Mouse (Mus musculus) heart, adult 9 months (tissue): ENCODE measurements around the gene Zfyve21.

ENCODE experiments used
- DNase-seq, 2 experiments: peaks; one replicate each; pipeline ENCODE4 v3.0.0; 2022; ENCODE audit warnings: low spot score in 2 of 2

The Zfyve21 gene

GRCm38 (mm10) chr12:111813766-111814617, at the start of gene Zfyve21, which contains the start of gene Xrcc3:
Gene Zfyve21, plus strand, starts transcription at chr12:111814170.
Gene Xrcc3, minus strand, starts transcription at chr12:111813873.
- peak; percentile 99 for DNase-seq

- DNase-seq: no peak
Observed at GRCm38 (mm10) chr12:111766313-111767236, 47.4 kb upstream of the Zfyve21 start.

- no peak for DNase-seq
Observed at GRCm38 (mm10) chr12:111768322-111768928, 45.5 kb upstream of the Zfyve21 start.

- peak; percentile 48 to 59 for DNase-seq
Observed at GRCm38 (mm10) chr12:111769306-111769705, 44.7 kb upstream of the Zfyve21 start.

- DNase-seq: no peak
Observed at GRCm38 (mm10) chr12:111769816-111770577, 44.0 kb upstream of the Zfyve21 start.

GRCm38 (mm10) chr12:111770651-111771050, 43.3 kb upstream of the Zfyve21 start:
- no peak for DNase-seq

GRCm38 (mm10) chr12:111774156-111774555, 39.8 kb upstream of the Zfyve21 start:
- no peak for DNase-seq

GRCm38 (mm10) chr12:111774845-111775244, 39.1 kb upstream of the Zfyve21 start:
- DNase-seq: no peak

- no peak for DNase-seq
Observed at GRCm38 (mm10) chr12:111777919-111778318, 36.1 kb upstream of the Zfyve21 start.

GRCm38 (mm10) chr12:111779544-111779943, 34.4 kb upstream of the Zfyve21 start:
- no peak for DNase-seq

- DNase-seq: no peak
Observed at GRCm38 (mm10) chr12:111785174-111785573, 28.8 kb upstream of the Zfyve21 start.

- no peak for DNase-seq
Observed at GRCm38 (mm10) chr12:111787015-111787414, 27.0 kb upstream of the Zfyve21 start.

- DNase-seq: no peak
Observed at GRCm38 (mm10) chr12:111790090-111790489, 23.9 kb upstream of the Zfyve21 start.

- DNase-seq: no peak
Observed at GRCm38 (mm10) chr12:111790631-111791030, 23.3 kb upstream of the Zfyve21 start.

- no peak for DNase-seq
Observed at GRCm38 (mm10) chr12:111791474-111792104, 22.4 kb upstream of the Zfyve21 start.

- peak; percentile 51 to 66 for DNase-seq
Observed at GRCm38 (mm10) chr12:111794102-111794501, 19.9 kb upstream of the Zfyve21 start.

- DNase-seq: no peak
Observed at GRCm38 (mm10) chr12:111794526-111795179, 19.3 kb upstream of the Zfyve21 start.

GRCm38 (mm10) chr12:111795180-111795895, 18.6 kb upstream of the Zfyve21 start:
- peak; percentile 63 to 65 for DNase-seq

- DNase-seq: no peak
Observed at GRCm38 (mm10) chr12:111797251-111797650, 16.7 kb upstream of the Zfyve21 start.
